Mouse (Mus musculus): ENCODE results near the gene H2-DMb2. TPM values are rescaled to one million over a fixed set of nuclear protein-coding genes. Genes with fewer than 3 reads are reported as not detected.

The H2-DMb2 gene
- polyA plus RNA-seq, 1 experiment from 2014 or later: 0.18 TPM

DNA sequence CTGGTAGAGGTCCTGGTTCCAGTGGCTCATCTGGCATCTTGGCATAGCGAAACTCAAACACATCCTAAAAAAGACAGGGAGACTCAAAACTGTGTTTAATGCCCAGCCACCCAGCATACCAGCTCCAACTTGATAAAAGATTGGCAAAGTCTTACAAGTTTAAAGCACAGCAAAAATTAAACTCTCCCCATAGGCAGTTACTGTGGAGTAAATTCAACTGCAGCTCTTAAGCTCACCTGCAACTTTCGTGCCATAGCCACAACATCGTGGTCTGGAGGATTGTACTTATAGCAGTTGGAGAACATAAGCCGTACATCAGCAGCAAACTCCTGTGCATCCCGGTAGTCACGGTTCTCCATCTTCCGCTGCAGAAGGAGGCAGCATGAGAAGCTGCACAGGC lies 29.0 kb upstream of the H2-DMb2 start:
- H3K9me3 ChIP-seq (ENCODE audit: control insufficient read depth, low read length): no peaks in the 10 kb centered on the region
- no peak overlapping the region for H3K4me3 ChIP-seq (replicated peaks; ENCODE audit: low read depth, low read length)
- DNase-seq (no peak), ATAC-seq (ENCODE audit: low FRiP score, low TSS enrichment) (no peak)
- no peak overlapping the region for H3K27ac ChIP-seq (replicated peaks; ENCODE audit: low read depth, low read length)
- 90% methylated on average over 7 of the region's 7 CpGs for WGBS
- peaks cover 89% of the 10 kb centered on the region for H3K36me3 ChIP-seq (ENCODE audit: control insufficient read depth, insufficient read depth, low read length)
- no peak overlapping the region for H3K9ac ChIP-seq (replicated peaks; ENCODE audit: low read length)
- H3K4me2 ChIP-seq (ENCODE audit: low read length): no peak overlapping the region
- H3K4me1 ChIP-seq (ENCODE audit: control insufficient read depth, insufficient read depth, low read length): peaks cover 11% of the 10 kb centered on the region
- no peaks in the 10 kb centered on the region for H3K27me3 ChIP-seq (ENCODE audit: control insufficient read depth, insufficient read depth, low read length)

- ATAC-seq (ENCODE audit: low FRiP score, low TSS enrichment): no peak
- no peaks in the 10 kb centered on the region for H3K27me3 ChIP-seq (ENCODE audit: control insufficient read depth, insufficient read depth, low read length)
- no peak overlapping the region for H3K27ac ChIP-seq (replicated peaks; ENCODE audit: low read depth, low read length)
- H3K4me3 ChIP-seq (replicated peaks; ENCODE audit: low read depth, low read length): peak overlapping the region; percentile 92
- H3K4me1 ChIP-seq (ENCODE audit: control insufficient read depth, insufficient read depth, low read length): peaks cover 11% of the 10 kb centered on the region
- WGBS: 37% methylated on average over 7 of the region's 7 CpGs
- DNase-seq: no peak
- H3K9me3 ChIP-seq (ENCODE audit: control insufficient read depth, low read length): no peaks in the 10 kb centered on the region
- peak overlapping the region; percentile 98 for H3K4me2 ChIP-seq (ENCODE audit: low read length)
- peaks cover 67% of the 10 kb centered on the region for H3K36me3 ChIP-seq (ENCODE audit: control insufficient read depth, insufficient read depth, low read length)
- peak overlapping the region; percentile 32; the same call in 1 of the 2 replicates for H3K9ac ChIP-seq (replicated peaks; ENCODE audit: low read length)
Measured at GRCm38 (mm10) chr17:34116736-34117370, 26.3 kb upstream of the H2-DMb2 start.

- Histone ChIP-seq H3K4me1 (ENCODE audit: control insufficient read depth, insufficient read depth, low read length) (peaks cover 11% of the 10 kb centered on the region), H3K4me2 (ENCODE audit: low read length) (peak overlapping the region; percentile 98), H3K27ac (replicated peaks; ENCODE audit: low read depth, low read length) (peak overlapping the region; percentile 100), H3K4me3 (replicated peaks; ENCODE audit: low read depth, low read length) (peak overlapping the region; percentile 92), H3K9ac (replicated peaks; ENCODE audit: low read length) (peak overlapping the region; percentile 84), H3K9me3 (ENCODE audit: control insufficient read depth, low read length) (no peaks in the 10 kb centered on the region), H3K36me3 (ENCODE audit: control insufficient read depth, insufficient read depth, low read length) (peaks cover 60% of the 10 kb centered on the region), H3K27me3 (ENCODE audit: control insufficient read depth, insufficient read depth, low read length) (no peaks in the 10 kb centered on the region)
- ATAC-seq (ENCODE audit: low FRiP score, low TSS enrichment): no peak
- peak; percentile 58 for DNase-seq
- WGBS: 0% methylated on average over 5 of the region's 5 CpGs
Measured at GRCm38 (mm10) chr17:34117421-34118112, 25.5 kb upstream of the H2-DMb2 start.

- DNase-seq: peak; percentile 69
- H3K27ac ChIP-seq (replicated peaks; ENCODE audit: low read depth, low read length): peak overlapping the region; percentile 100
- peaks cover 11% of the 10 kb centered on the region for H3K4me1 ChIP-seq (ENCODE audit: control insufficient read depth, insufficient read depth, low read length)
- peaks cover 53% of the 10 kb centered on the region for H3K36me3 ChIP-seq (ENCODE audit: control insufficient read depth, insufficient read depth, low read length)
- no peaks in the 10 kb centered on the region for H3K27me3 ChIP-seq (ENCODE audit: control insufficient read depth, insufficient read depth, low read length)
- ATAC-seq (ENCODE audit: low FRiP score, low TSS enrichment): no peak
- WGBS: under 1% methylated on average over 67 of the region's 67 CpGs
- H3K4me3 ChIP-seq (replicated peaks; ENCODE audit: low read depth, low read length): peak overlapping the region; percentile 92
- H3K9ac ChIP-seq (replicated peaks; ENCODE audit: low read length): peak overlapping the region; percentile 84
- no peaks in the 10 kb centered on the region for H3K9me3 ChIP-seq (ENCODE audit: control insufficient read depth, low read length)
- peak overlapping the region; percentile 98 for H3K4me2 ChIP-seq (ENCODE audit: low read length)
Measured at GRCm38 (mm10) chr17:34118113-34118872, 24.8 kb upstream of the H2-DMb2 start.

GRCm38 (mm10) chr17:34118873-34119248 lies 24.2 kb upstream of the H2-DMb2 start:
- H3K4me1 ChIP-seq (ENCODE audit: control insufficient read depth, insufficient read depth, low read length): peaks cover 16% of the 10 kb centered on the region
- no peaks in the 10 kb centered on the region for H3K27me3 ChIP-seq (ENCODE audit: control insufficient read depth, insufficient read depth, low read length)
- peak overlapping the region; percentile 84 for H3K9ac ChIP-seq (replicated peaks; ENCODE audit: low read length)
- ATAC-seq (ENCODE audit: low FRiP score, low TSS enrichment) (no peak; the same call in 1 of the 2 replicates), DNase-seq (no peak)
- H3K4me3 ChIP-seq (replicated peaks; ENCODE audit: low read depth, low read length): peak overlapping the region; percentile 92
- H3K4me2 ChIP-seq (ENCODE audit: low read length): peak overlapping the region; percentile 98
- peaks cover 47% of the 10 kb centered on the region for H3K36me3 ChIP-seq (ENCODE audit: control insufficient read depth, insufficient read depth, low read length)
- 1% methylated on average over 38 of the region's 38 CpGs for WGBS
- H3K9me3 ChIP-seq (ENCODE audit: control insufficient read depth, low read length): no peaks in the 10 kb centered on the region
- peak overlapping the region; percentile 100 for H3K27ac ChIP-seq (replicated peaks; ENCODE audit: low read depth, low read length)

- Histone ChIP-seq H3K27me3 (ENCODE audit: control insufficient read depth, insufficient read depth, low read length) (no peaks in the 10 kb centered on the region), H3K36me3 (ENCODE audit: control insufficient read depth, insufficient read depth, low read length) (peaks cover 41% of the 10 kb centered on the region), H3K4me3 (replicated peaks; ENCODE audit: low read depth, low read length) (peak within 1 kb of the TSS; percentile 92), H3K4me2 (ENCODE audit: low read length) (peak within 1 kb of the TSS; percentile 98), H3K4me1 (ENCODE audit: control insufficient read depth, insufficient read depth, low read length) (peaks cover 18% of the 10 kb centered on the region), H3K27ac (replicated peaks; ENCODE audit: low read depth, low read length) (peak within 1 kb of the TSS; percentile 100), H3K9me3 (ENCODE audit: control insufficient read depth, low read length) (no peaks in the 10 kb centered on the region), H3K9ac (replicated peaks; ENCODE audit: low read length) (peak within 1 kb of the TSS; percentile 97)
- under 1% methylated on average over 93 of the region's 96 CpGs for WGBS
- ATAC-seq (ENCODE audit: low FRiP score, low TSS enrichment) (peak; percentile 79), DNase-seq (peak; percentile 100)
Measured at GRCm38 (mm10) chr17:34119249-34120179, 23.6 kb upstream of the H2-DMb2 start, which contains the start of gene H2-DMa. H2-DMa (plus strand) TSS chr17:34119541.

GRCm38 (mm10) chr17:34120180-34120723 lies 22.9 kb upstream of the H2-DMb2 start:
- Histone ChIP-seq H3K36me3 (ENCODE audit: control insufficient read depth, insufficient read depth, low read length) (peaks cover 33% of the 10 kb centered on the region), H3K4me3 (replicated peaks; ENCODE audit: low read depth, low read length) (peak overlapping the region; percentile 92), H3K9me3 (ENCODE audit: control insufficient read depth, low read length) (no peaks in the 10 kb centered on the region), H3K27me3 (ENCODE audit: control insufficient read depth, insufficient read depth, low read length) (no peaks in the 10 kb centered on the region), H3K4me1 (ENCODE audit: control insufficient read depth, insufficient read depth, low read length) (peaks cover 23% of the 10 kb centered on the region), H3K4me2 (ENCODE audit: low read length) (peak overlapping the region; percentile 98), H3K27ac (replicated peaks; ENCODE audit: low read depth, low read length) (peak overlapping the region; percentile 100), H3K9ac (replicated peaks; ENCODE audit: low read length) (peak overlapping the region; percentile 97)
- under 1% methylated on average over 41 of the region's 42 CpGs for WGBS
- DNase-seq: peak; percentile 91
- peak; percentile 7 for ATAC-seq (ENCODE audit: low FRiP score, low TSS enrichment)

Measured in midbrain, embryonic 14.5 days (tissue).